Mouse (Mus musculus) 3T3-L1 (cell line): ENCODE data around the gene Wrnip1.
A peak's percentile ranks its signal among the peaks of the same experiment; 100 is the strongest.

Source experiments
- DNase-seq: peaks from one replicate; pipeline ENCODE4 v3.0.0-alpha.2; 2015; ENCODE audit warnings: low read depth, low spot score

The Wrnip1 gene

DNA sequence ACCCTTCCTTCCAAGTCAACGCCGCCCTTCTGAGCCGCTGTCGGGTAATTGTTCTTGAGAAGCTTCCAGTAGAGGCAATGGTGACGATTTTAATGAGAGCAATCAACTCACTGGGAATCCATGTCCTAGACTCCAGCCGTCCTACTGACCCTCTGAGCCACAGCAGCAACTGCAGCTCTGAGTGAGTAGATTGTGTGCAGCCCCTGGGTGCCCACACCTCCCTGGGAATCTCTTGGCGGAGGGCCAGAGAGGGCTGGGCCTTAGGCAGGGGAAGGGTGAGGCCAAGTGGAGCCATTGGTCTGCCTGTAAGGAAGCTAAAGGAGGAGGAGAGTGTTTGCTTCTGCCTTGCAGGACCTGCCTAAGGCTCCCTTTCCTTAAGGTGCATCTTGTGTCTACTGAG, 5.0 kb downstream of the Wrnip1 start:
- no peak for DNase-seq

DNA sequence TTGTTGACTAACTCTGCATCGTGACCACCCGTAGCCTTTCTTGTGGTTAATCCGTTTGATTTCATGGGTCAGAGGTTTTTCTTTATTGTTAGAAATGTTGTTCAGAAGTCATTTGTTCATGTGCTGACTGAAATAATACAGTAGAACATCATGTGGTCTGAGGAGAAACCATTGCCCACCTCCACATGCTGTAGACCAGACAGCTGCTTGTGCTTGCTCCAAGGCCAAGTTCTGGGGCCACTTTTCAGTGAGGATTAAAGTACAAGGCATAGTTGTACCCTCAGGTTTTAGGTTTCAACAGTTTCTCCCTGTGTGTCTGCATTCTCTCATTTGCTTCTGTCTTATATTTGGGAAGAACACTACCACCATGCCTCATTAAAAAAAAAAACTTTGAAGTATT, 5.8 kb downstream of the Wrnip1 start:
- no peak for DNase-seq

DNA sequence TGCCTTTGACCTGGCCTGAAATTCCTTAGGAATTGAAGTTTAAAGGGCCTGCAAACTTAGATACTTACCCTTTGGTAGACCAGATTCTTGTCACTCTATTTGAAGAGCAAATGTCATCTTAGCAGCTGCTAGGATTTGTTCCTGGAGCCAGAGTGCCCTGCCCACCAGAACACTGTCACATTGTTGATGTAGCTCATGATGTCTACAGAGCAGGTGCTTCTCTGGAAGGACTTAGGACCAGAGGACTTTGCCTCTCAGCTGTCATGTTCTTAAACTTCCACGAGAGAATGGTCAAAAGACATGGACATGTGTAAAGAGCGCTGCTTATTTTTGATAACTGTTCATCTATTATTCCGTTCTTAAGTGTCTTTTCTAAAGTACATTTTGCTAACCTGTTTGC, 17.4 kb downstream of the Wrnip1 start:
- no peak for DNase-seq

DNA sequence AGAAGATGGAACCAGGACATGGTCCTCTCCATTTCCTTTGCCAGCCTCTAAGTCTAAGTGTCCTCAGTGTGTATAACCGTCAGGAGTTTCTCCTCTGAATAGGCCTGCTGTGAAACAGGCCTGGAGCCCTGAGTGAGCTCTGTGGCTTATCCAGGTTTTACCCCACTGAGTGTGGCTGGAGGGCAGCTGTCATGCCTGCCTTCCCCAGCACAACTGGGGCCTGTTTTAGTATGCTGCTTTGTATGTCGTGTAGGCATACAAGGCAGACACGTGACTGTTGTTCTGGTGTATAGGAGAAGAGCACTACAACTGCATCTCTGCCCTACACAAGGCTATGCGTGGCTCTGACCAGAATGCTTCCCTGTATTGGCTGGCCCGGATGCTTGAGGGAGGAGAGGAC, 18.1 kb downstream of the Wrnip1 start:
- no peak for DNase-seq

DNA sequence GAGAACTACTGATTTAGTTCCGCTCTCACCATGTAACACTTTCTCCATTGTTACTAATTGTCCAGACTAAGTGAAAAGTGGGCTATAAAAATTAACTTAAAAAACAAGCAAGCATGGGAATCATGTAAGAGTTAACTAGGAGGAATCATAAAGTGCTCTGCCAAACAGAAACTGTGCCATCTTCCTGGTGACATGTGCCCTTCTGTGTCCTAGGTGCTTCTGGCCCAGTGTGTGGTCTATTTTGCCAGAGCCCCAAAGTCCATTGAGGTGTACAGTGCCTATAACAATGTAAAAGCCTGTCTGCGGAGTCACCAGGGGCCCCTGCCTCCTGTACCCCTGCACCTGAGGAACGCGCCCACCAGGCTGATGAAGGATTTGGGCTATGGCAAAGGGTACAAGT, 19.8 kb downstream of the Wrnip1 start:
- DNase-seq: no peak

DNA sequence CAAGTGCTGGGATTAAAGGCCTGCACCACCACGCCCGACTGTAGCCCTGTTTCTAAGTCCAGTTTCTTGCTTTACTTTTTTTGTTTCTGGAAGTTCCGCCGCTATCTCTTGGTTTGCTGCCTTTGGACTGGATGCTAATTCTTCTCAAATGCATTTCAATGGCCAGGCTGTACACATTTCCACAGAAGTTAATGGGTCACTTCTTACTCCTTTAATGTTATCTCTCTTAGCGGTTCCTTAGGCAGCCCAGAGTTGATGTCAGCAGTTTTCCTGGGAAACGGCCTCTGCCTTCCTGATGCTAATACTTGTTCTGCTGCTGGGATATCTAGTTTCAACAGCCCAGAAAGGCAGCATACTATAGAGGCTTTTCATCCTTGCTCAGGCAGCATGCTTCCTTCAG, 21.3 kb downstream of the Wrnip1 start:
- DNase-seq: no peak

DNA sequence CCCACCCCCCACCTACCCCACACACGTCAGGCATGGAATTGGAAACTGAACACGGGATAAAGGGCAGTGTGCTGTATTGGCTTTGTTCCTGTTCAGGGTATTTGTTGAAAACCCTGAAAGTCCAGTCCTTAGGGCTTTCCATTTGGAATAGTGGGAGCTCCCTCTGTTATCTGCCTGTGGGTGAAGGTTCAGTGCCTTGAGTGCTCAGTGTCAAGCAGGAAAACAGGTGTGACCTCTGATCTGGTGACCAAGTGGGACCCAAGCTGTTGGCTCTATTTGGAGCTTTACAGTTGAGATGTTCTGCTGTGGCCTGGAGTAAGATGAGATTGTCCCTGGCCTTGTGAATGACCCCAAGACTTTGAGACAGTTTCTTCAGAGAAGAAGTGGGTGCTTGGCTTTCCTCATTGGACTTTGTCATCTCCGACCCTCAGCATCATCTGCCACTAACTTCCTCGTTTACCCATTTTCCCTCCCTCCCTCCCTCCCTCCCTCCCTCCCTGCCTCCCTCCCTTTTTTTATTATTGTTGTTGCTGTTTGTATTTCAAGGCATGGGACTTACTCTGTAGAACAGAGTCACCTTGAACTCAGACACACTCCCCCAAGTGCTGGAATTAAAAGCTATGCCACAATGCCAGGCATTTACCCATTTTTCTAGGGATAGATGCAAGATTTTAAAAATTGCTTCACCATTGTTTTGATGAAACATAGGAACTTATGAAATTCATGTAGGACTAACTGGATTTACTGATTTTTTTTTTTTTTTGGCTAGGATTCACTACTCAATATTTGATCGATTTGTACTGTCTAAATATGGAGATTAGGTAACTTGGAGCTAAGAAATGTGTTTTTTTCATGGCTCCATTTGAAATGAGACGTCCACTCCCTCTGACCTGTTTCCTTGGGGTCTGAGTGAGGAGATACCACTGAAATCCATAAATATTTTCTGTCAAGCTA, 22.8 kb downstream of the Wrnip1 start:
- DNase-seq: no peak

DNA sequence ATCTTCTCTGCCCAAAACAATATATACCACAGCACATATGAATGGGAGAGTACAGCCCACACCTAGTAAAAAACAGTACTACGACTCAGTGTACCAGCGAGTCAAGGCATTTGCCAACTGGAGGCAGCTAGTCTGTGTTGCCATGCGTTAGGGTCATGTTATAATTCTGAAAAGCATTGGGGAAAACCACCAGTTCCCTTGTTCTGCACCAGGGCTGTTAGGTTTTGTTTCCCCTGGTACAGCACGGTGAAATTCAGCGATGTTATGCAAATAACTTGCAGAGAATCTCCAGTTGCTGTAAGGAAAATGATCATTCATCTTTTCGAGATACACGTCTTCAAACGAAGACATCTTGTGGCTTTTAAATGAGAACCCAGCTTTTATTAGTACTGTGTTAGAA, 23.7 kb downstream of the Wrnip1 start:
- no peak for DNase-seq

DNA sequence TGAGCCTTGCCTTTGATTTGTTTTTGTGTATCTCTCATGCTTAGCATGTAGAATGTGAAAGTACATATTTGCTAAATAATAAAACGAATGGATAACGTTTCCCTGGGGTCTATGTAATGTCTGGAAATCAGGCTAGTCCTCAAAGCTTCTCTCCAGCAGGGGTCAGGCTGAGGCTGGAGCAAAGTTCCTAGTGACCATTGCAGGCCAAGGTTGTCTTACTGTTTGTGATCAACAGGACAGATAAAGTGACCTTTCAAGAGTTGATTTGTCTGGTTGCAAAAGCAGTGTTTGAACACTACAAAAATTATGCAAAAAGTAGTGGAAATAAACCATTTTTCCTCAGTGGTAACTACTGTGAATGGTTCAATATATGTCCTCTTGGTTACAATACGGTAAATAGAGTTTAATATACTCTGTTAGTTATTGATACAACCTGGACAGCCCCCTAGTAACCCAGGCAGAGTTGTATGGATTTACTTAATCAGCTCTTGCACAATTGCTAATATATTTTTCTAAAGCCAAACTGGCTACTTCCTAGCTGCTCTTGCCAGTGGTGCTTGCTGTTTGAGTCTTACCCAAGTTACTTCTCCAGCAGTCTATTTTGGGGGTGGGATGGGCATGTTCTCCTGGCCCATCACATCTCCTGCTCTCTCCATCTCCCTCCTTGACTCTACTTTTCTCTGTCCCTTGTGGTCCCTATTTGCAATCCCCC, 25.4 kb downstream of the Wrnip1 start:
- DNase-seq: peak; percentile 21

DNA sequence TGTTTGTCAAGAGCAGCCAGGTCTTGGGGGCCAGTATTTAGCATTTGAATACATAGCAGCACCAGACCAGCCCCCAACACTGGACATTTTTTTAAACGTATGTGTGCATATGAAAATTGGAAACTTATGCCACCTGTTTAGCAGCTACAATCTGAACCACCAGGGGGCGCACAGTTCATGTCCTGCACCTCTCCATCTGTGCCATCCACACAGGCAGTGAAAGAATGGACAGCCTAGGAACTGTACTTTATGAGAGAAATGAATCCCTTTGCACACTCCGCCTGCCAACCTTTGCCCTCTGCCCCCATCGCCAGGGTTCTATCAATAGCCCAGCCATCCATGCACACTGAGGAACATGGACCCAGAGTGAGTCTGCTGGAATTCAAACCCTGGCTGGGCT, 26.1 kb downstream of the Wrnip1 start:
- peak; percentile 77 for DNase-seq

DNA sequence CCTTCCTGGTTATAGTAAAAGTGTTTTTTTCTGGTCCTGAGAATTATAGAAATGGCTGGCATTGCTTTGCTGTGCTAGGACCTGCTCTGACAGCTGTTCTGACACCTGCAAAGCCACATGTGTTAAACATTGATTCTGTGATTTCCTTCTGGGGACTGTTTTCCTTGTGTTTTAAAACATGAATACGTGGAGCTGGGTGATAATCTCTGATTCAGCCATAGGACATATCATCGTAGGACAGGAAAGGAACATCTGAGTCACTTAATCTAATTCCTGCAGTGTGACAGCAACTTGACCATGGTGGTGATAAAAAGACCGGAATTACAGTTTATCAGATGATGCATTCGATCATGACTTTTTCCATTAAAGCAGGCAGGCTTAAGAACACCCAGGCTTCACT, 27.0 kb downstream of the Wrnip1 start:
- no peak for DNase-seq

DNA sequence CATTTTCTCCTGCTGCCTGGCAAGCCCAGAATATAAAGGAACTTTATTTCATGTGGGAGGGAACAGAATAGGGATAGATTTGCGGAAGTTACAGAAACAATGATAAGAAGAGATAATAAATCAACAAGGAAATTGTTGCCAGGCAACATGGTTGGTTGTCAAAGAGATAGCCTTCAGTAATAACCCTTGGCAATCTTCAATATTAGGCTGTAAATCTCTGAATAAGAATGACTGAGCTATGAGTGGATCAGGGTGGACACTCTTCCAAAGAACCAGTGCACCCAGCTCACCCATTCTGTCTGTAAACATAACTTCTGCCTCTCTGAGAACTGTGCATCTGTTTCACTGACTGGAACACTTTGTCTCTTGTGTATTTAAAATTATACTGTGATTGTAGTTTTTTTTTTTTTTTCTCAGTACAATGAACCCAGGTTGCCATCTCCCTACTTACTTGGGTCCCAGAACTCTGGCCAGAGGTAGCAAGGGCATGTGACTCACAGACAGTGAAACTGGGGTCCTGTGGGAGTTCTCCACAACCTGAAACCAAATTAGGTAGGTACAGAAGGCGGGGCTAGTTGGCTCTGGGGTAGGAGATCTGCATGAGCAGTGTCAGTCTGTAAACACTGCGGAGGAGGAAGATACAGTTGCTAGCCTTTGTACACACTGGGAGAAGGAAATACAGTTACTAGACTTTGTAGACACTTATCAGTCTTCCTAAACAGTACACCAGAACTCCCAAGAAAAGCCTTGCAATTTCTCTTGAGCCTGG, 29.9 kb downstream of the Wrnip1 start:
- no peak for DNase-seq

DNA sequence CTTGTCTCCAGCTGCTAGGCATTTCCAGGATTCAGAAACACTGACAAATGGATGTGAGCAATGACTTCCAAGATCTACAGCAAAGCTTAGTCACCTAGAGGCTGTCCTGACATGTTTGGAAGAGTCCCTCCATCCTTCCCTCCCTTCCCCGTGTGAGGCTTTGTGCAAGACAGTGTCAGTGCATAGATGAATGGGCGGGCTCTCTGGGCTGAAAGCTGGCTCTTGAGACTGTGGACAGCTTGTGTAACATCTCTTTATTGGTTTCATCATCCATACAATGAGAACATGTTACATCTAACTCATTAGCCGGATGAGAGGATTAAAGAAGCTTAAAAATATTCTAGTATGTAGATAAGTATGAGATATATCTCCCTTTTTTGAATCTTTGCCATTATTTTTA, 30.9 kb downstream of the Wrnip1 start:
- DNase-seq: no peak

DNA sequence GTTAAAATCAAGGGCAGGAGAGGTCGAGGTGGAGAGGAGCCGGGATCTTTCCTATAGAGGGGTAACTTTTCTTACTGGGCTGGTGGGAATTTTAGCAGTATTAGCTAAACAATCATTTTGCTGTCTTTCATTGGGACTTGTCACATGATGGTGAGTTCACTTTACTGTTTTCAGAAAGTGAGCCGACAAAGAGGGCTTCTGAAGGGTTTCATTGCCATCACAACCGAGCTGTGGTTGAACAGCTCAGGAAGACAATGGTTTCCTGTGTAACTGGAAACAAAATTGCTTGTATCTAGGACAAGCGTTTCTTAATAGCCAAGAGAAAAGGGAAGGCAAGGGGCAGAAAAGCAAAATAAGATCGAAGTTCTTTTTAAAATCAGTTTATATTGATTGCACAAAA, 31.4 kb downstream of the Wrnip1 start:
- DNase-seq: no peak

DNA sequence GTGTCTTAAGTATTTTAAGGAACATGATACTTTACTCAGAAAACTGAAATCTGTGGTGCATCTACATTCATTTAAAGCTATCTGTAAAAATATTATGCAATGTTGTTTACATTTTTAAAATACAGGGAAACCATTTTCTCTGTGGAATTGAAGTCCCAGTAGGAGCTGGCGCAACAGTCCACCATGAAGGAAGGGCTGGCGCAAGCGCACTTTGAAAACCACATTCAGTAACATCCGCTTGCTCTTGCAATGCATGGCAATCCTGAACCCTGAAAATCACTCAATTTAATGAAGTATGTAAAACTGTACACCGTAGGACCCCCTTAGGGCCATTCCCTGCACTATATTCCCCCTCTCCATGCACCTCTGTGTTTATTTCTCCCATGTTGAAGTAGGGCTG, 32.7 kb downstream of the Wrnip1 start:
- no peak for DNase-seq

DNA sequence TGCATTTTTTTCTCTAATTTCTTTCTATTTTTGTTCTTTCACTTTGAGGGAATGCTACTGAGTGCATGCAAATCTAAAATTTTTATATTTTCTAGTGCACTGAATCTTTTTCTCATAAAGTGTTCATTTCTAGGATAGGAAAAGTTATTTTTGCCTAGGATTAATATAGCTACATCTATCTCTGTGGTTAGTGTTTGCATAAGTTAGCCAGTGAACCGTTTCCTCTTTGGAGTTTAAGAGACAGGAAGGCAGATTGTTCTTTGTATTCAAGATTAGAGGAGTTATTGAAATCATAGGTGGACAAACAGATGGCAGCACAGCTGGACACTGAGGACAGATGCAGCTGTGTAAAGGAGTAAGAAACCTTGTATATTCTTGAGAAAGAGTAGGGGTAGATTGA, 37.5 kb downstream of the Wrnip1 start:
- no peak for DNase-seq

DNA sequence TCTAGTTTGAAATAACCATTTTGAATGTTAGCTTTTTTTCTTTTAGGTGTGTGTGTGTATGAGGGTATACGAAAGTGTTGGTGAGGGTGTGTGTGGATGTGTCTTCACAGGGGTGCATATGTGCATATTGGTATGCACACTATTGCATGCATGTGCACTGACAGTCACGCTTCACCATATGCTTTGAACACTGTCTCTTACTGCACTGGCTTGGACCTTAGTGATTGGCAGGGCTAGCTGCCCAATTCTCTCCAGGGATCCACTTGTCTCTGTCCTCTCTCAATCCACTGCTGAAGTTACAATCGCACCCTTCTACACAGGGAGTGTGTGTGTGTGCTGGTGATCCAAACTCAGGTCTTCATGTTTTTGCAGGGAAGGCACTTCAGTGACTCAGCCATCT, 39.5 kb downstream of the Wrnip1 start:
- no peak for DNase-seq

DNA sequence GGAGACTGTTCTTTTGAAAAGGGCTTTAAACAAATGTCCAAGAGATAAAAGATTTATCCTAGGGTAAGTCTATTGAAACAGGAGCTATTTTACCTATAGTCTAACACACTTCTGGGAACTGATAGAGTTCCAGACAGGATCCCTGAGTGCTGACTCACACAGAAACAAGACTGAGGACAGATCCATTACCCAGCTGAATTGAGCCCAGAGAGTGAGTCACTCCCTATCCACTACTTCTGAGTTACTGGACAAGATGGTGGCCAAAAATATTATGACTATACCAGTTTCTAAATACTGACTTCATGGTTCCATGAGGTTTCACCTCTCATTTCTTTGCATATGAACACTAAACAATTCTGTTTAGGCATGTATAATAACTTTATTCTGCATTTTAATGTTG, 44.4 kb downstream of the Wrnip1 start:
- DNase-seq: peak; percentile 86

DNA sequence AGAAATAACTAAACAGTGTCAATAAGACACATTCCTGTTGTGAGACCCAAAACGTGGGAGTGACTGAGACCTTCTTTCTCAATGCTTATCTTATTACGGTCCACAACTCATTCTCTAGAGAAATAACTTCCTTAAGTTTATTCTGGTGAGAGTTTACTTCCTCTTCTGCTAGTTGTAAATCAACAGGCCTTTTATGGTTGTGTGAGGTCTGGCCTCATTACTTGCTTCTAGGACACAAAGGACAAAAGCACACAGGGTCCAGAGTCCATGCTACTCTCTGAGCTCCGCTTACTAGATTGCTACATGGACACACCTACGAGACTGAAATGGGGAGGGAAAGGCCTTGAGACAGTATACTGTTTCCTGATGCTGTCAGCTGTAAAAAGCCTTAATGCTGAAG, 47.3 kb downstream of the Wrnip1 start:
- DNase-seq: no peak

DNA sequence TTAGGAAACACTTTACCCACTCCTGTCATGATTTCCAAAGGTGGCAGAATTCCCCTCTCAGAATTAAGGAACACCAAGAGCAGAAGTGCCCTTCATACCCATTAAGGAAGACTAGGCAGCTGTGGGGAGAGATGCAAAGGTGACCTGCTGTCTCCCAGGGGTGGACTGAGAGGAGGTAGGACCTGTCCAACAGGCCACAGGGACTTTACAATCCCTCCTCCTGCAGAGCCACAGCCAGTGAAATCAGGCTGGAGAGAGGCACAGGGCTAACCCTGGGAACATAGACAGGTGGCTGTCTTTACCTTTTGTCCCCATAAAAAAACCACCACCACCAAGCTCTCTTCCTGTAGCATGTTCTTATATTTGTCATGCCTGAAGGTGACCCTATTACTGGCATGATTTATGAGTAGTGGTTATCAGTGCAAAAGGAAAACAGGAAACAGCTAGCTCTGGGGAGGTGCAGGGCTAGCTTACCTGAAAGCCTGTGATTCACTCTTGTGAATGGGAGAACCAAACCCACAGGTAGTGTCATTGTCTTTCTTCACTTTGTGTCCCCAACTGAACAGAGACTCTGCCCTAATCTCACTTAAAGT, 47.8 kb downstream of the Wrnip1 start:
- DNase-seq: no peak

DNA sequence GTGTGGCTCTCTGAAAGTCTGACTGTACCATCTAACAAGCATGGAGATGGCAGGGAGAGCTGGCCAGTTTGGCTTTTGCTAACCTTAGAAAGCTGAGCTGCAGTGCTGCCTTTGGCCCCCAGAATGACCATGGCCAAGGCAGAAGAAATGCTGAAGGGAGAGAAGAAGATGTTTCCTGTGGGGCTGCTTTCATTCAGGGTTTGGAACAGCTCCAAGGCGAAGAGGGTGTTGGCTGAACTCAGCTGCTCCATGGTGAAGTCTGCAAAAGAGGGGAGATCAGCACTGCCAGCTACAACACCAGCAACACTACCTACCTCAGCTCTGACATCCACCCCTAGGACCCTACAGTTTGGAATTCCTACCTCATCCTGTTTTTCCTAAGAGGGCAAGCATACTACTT, 48.3 kb downstream of the Wrnip1 start:
- no peak for DNase-seq
